Mouse (Mus musculus): ENCODE measurements around the gene 1700029F12Rik.

GRCm38 (mm10) chr13:97053844-97054243 lies 19.7 kb upstream of the 1700029F12Rik start:
- TF ChIP-seq CTCF (conservative IDR thresholded peaks at IDR 0.05; ENCODE audit: low read length) (no peak), POU5F1 (IDR thresholded peaks at IDR 0.05; ENCODE audit: borderline replicate concordance, low read length) (no peak)

Measured in E14TG2a.4 (cell line).